Mouse (Mus musculus): ENCODE results near the gene Hist3h2ba. TPM values are rescaled to one million over a fixed set of nuclear protein-coding genes. Genes with fewer than 3 reads are reported as not detected.
"Not testable (repeated sequence)": the region's sequence is repeated elsewhere in the genome, so short reads cannot be mapped to it uniquely, and the experiment has no call there.

The Hist3h2ba gene
- polyA plus RNA-seq, 1 experiment from 2014 or later: 114 TPM

DNA sequence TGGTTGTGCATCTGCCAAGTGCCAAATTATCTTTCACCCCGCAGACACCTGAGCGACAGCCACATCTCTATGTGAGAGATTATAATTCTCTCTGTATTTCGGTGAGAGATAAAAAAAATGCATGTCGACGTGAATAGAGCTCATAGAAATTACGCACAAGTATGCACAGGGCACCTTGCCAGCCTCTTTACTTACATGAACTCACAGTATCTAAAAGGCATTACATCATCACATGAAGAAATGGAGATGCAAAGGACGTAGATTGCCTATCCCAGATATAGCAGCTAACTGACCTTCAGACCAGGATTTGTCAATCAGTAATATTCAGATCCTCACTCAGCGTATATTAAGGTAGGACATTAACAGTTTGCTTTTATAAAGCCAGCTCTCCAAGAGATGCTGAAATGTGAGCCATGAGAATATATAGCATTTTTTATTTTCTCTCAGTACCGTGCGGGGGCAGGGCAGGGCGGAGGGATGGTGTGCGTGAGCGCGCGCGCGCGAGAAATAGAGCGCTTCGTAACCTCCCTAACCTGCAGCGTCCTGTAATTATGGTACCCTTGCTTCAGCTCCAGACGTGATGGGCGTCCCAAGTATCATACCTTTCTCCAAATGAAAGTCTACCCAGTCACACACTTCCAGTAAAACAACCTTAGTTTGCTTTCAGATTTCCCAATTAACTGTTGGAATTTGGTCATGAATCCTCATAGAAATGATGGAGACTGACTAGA is 757 bp upstream of the Hist3h2ba start:
- H3K27ac ChIP-seq (ENCODE audit: low read depth, low read length): peak overlapping the region; percentile 97
- H3K4me3 ChIP-seq (ENCODE audit: low read depth, low read length): peak overlapping the region; percentile 55
- peak overlapping the region; percentile 68 for H3K4me2 ChIP-seq (replicated peaks; ENCODE audit: low read depth, low read length)
- H3K9me3 ChIP-seq (ENCODE audit: control insufficient read depth, low read length): no peaks in the 10 kb centered on the region
- H3K4me1 ChIP-seq (replicated peaks; ENCODE audit: control insufficient read depth, insufficient read depth, low read length): no peaks in the 10 kb centered on the region
- DNase-seq (ENCODE audit: low spot score) (peak; percentile 66), ATAC-seq (ENCODE audit: low FRiP score) (peak; percentile 57; the same call in 1 of the 2 replicates)
- 20% methylated on average over 23 of the region's 23 CpGs for WGBS
- H3K9ac ChIP-seq (ENCODE audit: low read depth, low read length): peak overlapping the region; percentile 74
- no peaks in the 10 kb centered on the region for H3K27me3 ChIP-seq (ENCODE audit: control insufficient read depth, insufficient read depth, low read length)
- no peaks in the 10 kb centered on the region for H3K36me3 ChIP-seq (ENCODE audit: control insufficient read depth, insufficient read depth, low read length)

DNA sequence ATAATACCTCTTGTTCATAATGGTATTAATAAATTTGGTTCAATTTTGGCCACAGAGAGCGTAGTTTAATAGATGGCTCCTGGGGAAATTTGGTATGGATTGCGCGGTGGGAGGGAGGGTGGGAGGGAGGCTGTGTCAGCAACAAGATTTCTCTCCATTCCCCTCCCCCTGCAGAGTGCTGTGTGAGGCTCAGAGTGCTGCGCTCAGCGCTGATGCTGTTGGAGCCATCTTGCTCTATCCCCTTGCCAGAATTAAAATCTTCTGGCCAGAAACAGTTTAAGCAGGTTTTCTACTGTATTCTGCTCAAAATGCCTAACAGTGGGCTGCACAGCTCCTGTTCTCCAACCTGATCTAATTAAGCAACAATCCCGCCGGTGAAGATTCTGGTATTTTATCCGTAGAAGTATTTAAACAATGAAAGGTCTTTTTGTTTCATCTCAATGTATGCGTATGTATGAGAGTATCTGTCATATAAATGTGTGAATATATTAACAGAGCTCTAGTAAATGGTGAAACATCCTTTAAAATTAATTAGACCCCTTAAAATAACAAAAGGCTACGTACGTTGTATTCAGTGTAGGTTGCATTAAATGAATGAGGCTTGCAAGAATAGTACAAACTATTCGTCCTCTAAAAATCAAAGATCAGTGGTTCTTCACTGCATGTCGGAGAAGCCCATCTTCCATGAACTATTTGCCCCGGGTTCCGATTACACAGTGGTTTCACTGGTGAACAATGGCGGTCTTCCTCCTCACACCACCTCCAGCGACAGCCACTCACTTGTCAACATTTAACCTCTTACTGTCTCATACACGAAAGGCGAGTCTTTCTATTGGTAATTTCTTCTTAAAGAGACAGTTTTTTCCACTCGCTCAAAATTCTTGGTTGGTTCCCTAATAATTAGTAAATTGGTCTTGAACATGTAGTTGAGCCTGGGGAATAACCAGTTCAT is 1.0 kb downstream of the Hist3h2ba start:
- DNase-seq (ENCODE audit: low spot score): peak; percentile 81
- Histone ChIP-seq H3K27ac (ENCODE audit: low read depth, low read length) (peak overlapping the region; percentile 97), H3K9me3 (ENCODE audit: control insufficient read depth, low read length) (no peaks in the 10 kb centered on the region), H3K9ac (ENCODE audit: low read depth, low read length) (peak overlapping the region; percentile 93), H3K4me3 (ENCODE audit: low read depth, low read length) (peak overlapping the region; percentile 55), H3K27me3 (ENCODE audit: control insufficient read depth, insufficient read depth, low read length) (no peaks in the 10 kb centered on the region), H3K4me2 (replicated peaks; ENCODE audit: low read depth, low read length) (peak overlapping the region; percentile 62), H3K36me3 (ENCODE audit: control insufficient read depth, insufficient read depth, low read length) (no peaks in the 10 kb centered on the region), H3K4me1 (replicated peaks; ENCODE audit: control insufficient read depth, insufficient read depth, low read length) (no peaks in the 10 kb centered on the region)
- peak; percentile 18; the same call in 1 of the 2 replicates for ATAC-seq (ENCODE audit: low FRiP score)
- 6% methylated on average over 20 of the region's 20 CpGs for WGBS

DNA sequence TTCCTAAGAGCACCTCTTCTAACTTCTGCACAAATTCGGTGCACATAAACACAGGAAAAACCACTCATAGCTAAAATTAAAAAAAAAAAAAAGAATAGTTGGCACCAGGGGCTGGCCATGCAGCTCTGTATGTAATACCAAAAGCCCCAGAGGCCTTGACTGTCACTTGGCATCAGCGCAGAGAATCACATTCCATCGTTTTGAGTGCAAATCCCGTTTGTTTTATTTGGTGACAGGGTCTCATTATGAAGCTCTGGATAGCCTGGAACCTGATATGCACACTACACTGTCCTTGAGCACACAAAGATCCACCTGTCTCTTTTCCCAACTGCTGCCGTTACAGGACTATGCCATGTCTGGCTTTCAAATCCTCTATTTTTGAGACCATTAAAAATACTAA is 2.5 kb downstream of the Hist3h2ba start:
- no peak for DNase-seq (ENCODE audit: low spot score)
- no peak overlapping the region for H3K4me2 ChIP-seq (replicated peaks; ENCODE audit: low read depth, low read length)
- no peak overlapping the region for H3K9ac ChIP-seq (ENCODE audit: low read depth, low read length)
- no peaks in the 10 kb centered on the region for H3K9me3 ChIP-seq (ENCODE audit: control insufficient read depth, low read length)
- no peaks in the 10 kb centered on the region for H3K27me3 ChIP-seq (ENCODE audit: control insufficient read depth, insufficient read depth, low read length)
- H3K36me3 ChIP-seq (ENCODE audit: control insufficient read depth, insufficient read depth, low read length): no peaks in the 10 kb centered on the region
- no peak for ATAC-seq (ENCODE audit: low FRiP score)
- H3K4me3 ChIP-seq (ENCODE audit: low read depth, low read length): no peak overlapping the region
- H3K4me1 ChIP-seq (replicated peaks; ENCODE audit: control insufficient read depth, insufficient read depth, low read length): no peaks in the 10 kb centered on the region
- H3K27ac ChIP-seq (ENCODE audit: low read depth, low read length): no peak overlapping the region
- 72% methylated on average over 5 of the region's 5 CpGs for WGBS

DNA sequence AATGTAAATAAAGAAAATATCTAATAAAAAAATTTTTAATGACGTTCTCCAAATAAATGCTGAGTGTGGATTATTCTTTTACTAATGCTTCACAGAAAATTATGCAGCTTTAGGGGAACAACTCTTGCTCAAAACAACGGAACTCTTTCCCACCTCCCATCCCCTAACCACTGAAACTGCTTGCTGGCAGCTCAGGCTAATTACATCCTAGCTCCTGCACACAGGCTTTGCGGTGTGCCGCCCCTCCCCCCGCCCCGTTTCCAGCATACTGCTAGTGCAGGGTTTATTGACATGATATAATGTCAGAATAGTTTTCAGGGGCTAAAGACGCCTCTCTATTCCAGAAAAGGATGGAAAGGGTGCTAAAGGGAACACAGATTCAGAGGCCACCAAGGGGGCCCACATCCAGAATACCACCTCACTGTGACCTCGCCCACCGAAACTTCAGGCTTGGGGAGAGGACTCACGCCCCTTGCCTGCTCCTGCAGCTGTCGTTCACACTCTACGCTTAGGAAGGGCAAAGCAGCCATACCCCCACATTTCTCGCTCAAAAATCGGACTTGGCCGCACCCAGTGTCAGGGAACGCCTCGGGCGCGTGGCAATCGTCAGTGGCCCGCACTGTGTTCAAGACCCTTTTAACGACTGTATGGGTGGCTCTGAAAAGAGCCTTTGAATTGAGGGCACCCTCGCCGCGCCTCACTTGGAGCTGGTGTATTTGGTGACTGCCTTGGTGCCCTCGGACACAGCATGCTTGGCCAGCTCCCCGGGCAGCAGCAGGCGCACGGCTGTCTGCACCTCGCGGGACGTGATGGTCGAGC is 4.8 kb downstream of the Hist3h2ba start:
- peak overlapping the region; percentile 96 for H3K4me2 ChIP-seq (replicated peaks; ENCODE audit: low read depth, low read length)
- H3K27me3 ChIP-seq (ENCODE audit: control insufficient read depth, insufficient read depth, low read length): no peaks in the 10 kb centered on the region
- peak overlapping the region; percentile 99 for H3K27ac ChIP-seq (ENCODE audit: low read depth, low read length)
- whole genome bisulfite sequencing: under 1% methylated on average over 33 of the region's 33 CpGs
- DNase-seq (ENCODE audit: low spot score) (peak; percentile 78), ATAC-seq (ENCODE audit: low FRiP score) (peak; percentile 45; the same call in 1 of the 2 replicates)
- no peaks in the 10 kb centered on the region for H3K36me3 ChIP-seq (ENCODE audit: control insufficient read depth, insufficient read depth, low read length)
- peaks cover 5% of the 10 kb centered on the region for H3K4me1 ChIP-seq (replicated peaks; ENCODE audit: control insufficient read depth, insufficient read depth, low read length)
- H3K4me3 ChIP-seq (ENCODE audit: low read depth, low read length): peak overlapping the region; percentile 67
- H3K9ac ChIP-seq (ENCODE audit: low read depth, low read length): peak overlapping the region; percentile 84
- no peaks in the 10 kb centered on the region for H3K9me3 ChIP-seq (ENCODE audit: control insufficient read depth, low read length)

DNA sequence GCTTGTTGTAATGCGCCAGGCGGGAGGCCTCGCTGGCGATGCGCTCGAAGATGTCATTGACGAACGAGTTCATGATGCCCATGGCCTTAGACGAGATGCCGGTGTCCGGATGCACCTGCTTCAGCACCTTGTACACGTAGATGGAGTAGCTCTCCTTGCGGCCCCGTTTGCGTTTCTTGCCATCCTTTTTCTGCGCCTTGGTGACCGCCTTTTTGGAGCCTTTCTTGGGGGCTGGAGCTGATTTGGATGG is 5.4 kb downstream of the Hist3h2ba start:
- H3K4me1 ChIP-seq (replicated peaks; ENCODE audit: control insufficient read depth, insufficient read depth, low read length); H3K27me3 ChIP-seq (ENCODE audit: control insufficient read depth, insufficient read depth, low read length); H3K9me3 ChIP-seq (ENCODE audit: control insufficient read depth, low read length); DNase-seq (ENCODE audit: low spot score); H3K36me3 ChIP-seq (ENCODE audit: control insufficient read depth, insufficient read depth, low read length); ATAC-seq (ENCODE audit: low FRiP score): not testable (repeated sequence)
- H3K4me2 ChIP-seq (replicated peaks; ENCODE audit: low read depth, low read length): peak overlapping the region; percentile 96
- peak overlapping the region; percentile 84 for H3K9ac ChIP-seq (ENCODE audit: low read depth, low read length)
- H3K27ac ChIP-seq (ENCODE audit: low read depth, low read length): peak overlapping the region; percentile 99
- peak overlapping the region; percentile 67 for H3K4me3 ChIP-seq (ENCODE audit: low read depth, low read length)
- WGBS: 0% methylated on average over 14 of the region's 17 CpGs

DNA sequence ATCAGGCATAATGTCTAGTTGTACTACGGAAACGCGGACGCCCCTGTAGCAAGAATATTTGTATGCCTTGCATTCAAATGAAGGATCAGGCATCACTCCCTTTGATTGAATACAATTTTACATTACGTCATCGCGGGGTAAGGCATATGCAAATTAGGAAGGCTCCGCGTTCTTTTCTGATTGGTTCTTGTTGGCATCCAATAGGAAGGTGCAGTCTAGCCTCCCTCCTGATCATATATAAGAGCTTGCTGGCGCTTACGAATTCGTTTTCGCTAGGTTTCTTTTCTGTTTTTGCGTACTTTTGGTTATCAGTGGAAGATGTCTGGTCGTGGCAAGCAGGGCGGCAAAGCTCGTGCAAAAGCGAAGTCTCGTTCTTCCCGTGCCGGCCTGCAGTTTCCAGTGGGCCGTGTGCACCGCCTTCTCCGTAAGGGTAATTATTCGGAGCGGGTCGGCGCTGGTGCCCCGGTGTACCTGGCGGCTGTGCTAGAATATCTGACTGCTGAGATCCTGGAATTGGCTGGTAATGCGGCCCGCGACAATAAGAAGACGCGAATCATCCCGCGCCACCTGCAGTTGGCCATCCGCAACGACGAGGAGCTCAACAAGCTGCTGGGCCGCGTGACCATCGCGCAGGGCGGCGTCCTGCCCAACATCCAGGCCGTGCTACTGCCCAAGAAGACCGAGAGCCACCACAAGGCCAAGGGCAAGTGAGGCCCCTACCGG is 5.9 kb downstream of the Hist3h2ba start, which contains the start of the genes Hist3h2a and Trim17:
TSS of gene Hist3h2a (plus strand) at position 266 of the 723 bp plus-strand sequence.
TSS of gene Trim17 (plus strand) at position 266 of the 723 bp plus-strand sequence.
- peak within 1 kb of the TSS; percentile 84 for H3K9ac ChIP-seq (ENCODE audit: low read depth, low read length)
- no peaks in the 10 kb centered on the region for H3K27me3 ChIP-seq (ENCODE audit: control insufficient read depth, insufficient read depth, low read length)
- H3K4me1 ChIP-seq (replicated peaks; ENCODE audit: control insufficient read depth, insufficient read depth, low read length): peaks cover 5% of the 10 kb centered on the region
- peak; percentile 89 for DNase-seq (ENCODE audit: low spot score)
- no peaks in the 10 kb centered on the region for H3K36me3 ChIP-seq (ENCODE audit: control insufficient read depth, insufficient read depth, low read length)
- peak; percentile 92 for ATAC-seq (ENCODE audit: low FRiP score)
- peak within 1 kb of the TSS; percentile 99 for H3K27ac ChIP-seq (ENCODE audit: low read depth, low read length)
- H3K4me3 ChIP-seq (ENCODE audit: low read depth, low read length): peak within 1 kb of the TSS; percentile 67
- no peaks in the 10 kb centered on the region for H3K9me3 ChIP-seq (ENCODE audit: control insufficient read depth, low read length)
- under 1% methylated on average over 49 of the region's 49 CpGs for WGBS
- H3K4me2 ChIP-seq (replicated peaks; ENCODE audit: low read depth, low read length): peak within 1 kb of the TSS; percentile 96

DNA sequence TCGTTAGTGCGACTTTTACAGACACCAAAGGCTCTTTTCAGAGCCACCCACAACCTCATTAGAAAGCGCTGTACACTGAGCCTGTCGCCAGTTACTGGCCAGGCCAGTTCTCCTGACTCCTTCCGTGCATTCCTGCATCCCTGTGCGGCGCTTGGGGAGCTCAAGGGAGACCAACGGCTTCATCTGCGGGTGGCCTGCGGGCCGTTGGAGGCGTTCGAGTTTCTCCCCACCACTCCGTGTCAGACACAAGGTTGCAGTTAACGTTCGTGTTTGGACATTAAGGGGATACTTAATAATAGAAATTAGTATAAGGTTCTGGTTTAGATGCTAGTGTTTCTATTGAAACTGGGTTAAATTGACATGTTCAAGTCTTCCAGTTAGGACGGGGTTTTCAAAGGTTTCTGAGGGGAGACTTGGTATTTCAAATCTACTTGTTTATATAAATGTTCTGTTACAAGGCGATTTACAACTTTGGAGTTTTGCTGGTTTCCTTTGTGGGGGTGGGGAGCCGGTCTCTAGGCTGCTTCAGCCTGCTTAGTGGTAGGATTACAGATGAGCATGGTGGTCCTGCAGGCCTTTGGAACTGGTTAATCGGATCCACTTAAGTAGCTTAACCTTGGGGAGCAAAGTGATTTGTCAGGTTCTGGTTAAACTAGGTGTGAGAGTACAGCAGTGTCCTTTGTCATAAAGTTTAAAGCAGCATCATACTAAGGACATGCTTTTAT is 6.6 kb downstream of the Hist3h2ba start:
- DNase-seq (ENCODE audit: low spot score): peak; percentile 57
- Histone ChIP-seq H3K4me3 (ENCODE audit: low read depth, low read length) (peak overlapping the region; percentile 67), H3K9me3 (ENCODE audit: control insufficient read depth, low read length) (no peaks in the 10 kb centered on the region), H3K9ac (ENCODE audit: low read depth, low read length) (peak overlapping the region; percentile 76), H3K27me3 (ENCODE audit: control insufficient read depth, insufficient read depth, low read length) (no peaks in the 10 kb centered on the region), H3K4me1 (replicated peaks; ENCODE audit: control insufficient read depth, insufficient read depth, low read length) (peaks cover 5% of the 10 kb centered on the region), H3K4me2 (replicated peaks; ENCODE audit: low read depth, low read length) (peak overlapping the region; percentile 81), H3K27ac (ENCODE audit: low read depth, low read length) (peak overlapping the region; percentile 99), H3K36me3 (ENCODE audit: control insufficient read depth, insufficient read depth, low read length) (no peaks in the 10 kb centered on the region)
- WGBS: under 1% methylated on average over 20 of the region's 20 CpGs
- no peak; the same call in 1 of the 2 replicates for ATAC-seq (ENCODE audit: low FRiP score)
